Mouse (Mus musculus) midbrain, embryonic 13.5 days (tissue): Measurements from ENCODE around the gene Phldb2. TPM values are rescaled to one million over a fixed set of nuclear protein-coding genes. Genes with fewer than 3 reads are reported as not detected.

Experiments
- ATAC-seq: fragments of 200-750 bp; cut with Nextera tagmentation; 2 replicates; pipeline ENCODE4 v1.8.0; 2017; ENCODE audit warnings: mild to moderate bottlenecking, moderate TSS enrichment, moderate library complexity
- H3K27ac ChIP-seq: fragments of 300-500 bp; sonication (generic); 2 replicates; pipeline ENCODE4 v1.5.1; 2015; ENCODE audit warnings: inconsistent platforms, mild to moderate bottlenecking, moderate library complexity
- H3K27me3 ChIP-seq: fragments of 300-500 bp; sonication (generic); 2 replicates; pipeline ENCODE4 v1.6.1; 2015; ENCODE audit warnings: mild to moderate bottlenecking, inconsistent platforms
- H3K36me3 ChIP-seq: fragments of 300-500 bp; sonication (generic); 2 replicates; pipeline ENCODE4 v1.6.1; 2015; ENCODE audit warnings: mild to moderate bottlenecking, inconsistent platforms
- H3K4me1 ChIP-seq: fragments of 300-500 bp; sonication (generic); replicated peaks from 2 replicates; pipeline ENCODE4 v1.6.1; 2015; ENCODE audit warnings: inconsistent platforms
- H3K4me2 ChIP-seq: fragments of 300-500 bp; sonication (generic); replicated peaks from 2 replicates; pipeline ENCODE4 v1.6.1; 2015; ENCODE audit warnings: moderate library complexity, mild to moderate bottlenecking, inconsistent platforms
- H3K4me3 ChIP-seq: fragments of 300-500 bp; sonication (generic); replicated peaks from 2 replicates; pipeline ENCODE4 v1.5.1; 2015; ENCODE audit warnings: mild to moderate bottlenecking, inconsistent platforms
- H3K9ac ChIP-seq: fragments of 300-500 bp; sonication (generic); replicated peaks from 2 replicates; pipeline ENCODE4 v1.6.1; 2015; ENCODE audit warnings: mild to moderate bottlenecking, inconsistent platforms
- H3K9me3 ChIP-seq: fragments of 300-500 bp; sonication (generic); 2 replicates; pipeline ENCODE4 v1.6.1; 2016; ENCODE audit warnings: mild to moderate bottlenecking, inconsistent platforms
- WGBS: fragments of 180-500 bp; shearing (Covaris S2); methylation state at CpG from one replicate; pipeline ENCODE4 v1.1.7; 2015; 5-methylcytosine and 5-hydroxymethylcytosine counted together
- polyA plus RNA-seq: library from polyadenylated mRNA; unstranded; fragments of >200 nt; fragmentation: Nextera tagmentation; extraction: Ambion mirVana; gene quantifications from 2 replicates; pipeline ENCODE4 v1.2.1, GENCODE M21; 2015

The Phldb2 gene
- polyA plus RNA-seq, 1 experiment from 2014 or later: 12.1 TPM

DNA sequence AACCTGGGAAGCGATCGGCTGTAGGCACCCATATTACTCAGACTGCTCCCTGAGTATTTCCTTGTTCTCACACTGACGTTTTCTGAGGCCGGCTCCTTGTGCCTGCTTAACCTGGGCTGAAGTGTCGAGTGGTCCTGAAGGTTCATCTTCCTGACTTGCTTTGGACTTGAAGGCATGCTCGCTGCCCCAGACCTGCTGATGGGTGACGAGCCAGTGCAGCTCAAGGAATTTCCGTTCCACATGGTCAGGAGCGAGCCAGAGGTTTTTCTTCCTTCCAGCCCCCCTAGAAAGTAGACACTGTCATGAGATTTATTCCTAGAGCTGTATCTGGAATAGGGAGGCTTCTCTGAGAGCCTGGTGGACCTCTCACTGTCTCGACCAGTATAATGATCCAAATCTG lies 128.1 kb downstream of the Phldb2 start:
- no peaks in the 10 kb centered on the region for H3K27me3 ChIP-seq
- H3K9me3 ChIP-seq: no peaks in the 10 kb centered on the region
- 97% methylated on average over 10 of the region's 10 CpGs for WGBS
- H3K9ac ChIP-seq: no peak overlapping the region
- H3K4me1 ChIP-seq: peaks cover under 1% of the 10 kb centered on the region; the same call in 1 of the 2 replicates
- ATAC-seq: no peak
- H3K4me2 ChIP-seq: no peak overlapping the region
- no peak overlapping the region for H3K4me3 ChIP-seq
- peaks cover 14% of the 10 kb centered on the region for H3K36me3 ChIP-seq
- H3K27ac ChIP-seq: no peak overlapping the region

- 85% methylated on average over 4 of the region's 4 CpGs for WGBS
These were observed 129.4 kb downstream of the Phldb2 start for GRCm38 (mm10) chr16:45824025-45824424.

GRCm38 (mm10) chr16:45819911-45820310 lies 133.5 kb downstream of the Phldb2 start:
- Histone ChIP-seq H3K27me3 (no peaks in the 10 kb centered on the region), H3K4me1 (no peaks in the 10 kb centered on the region), H3K36me3 (peaks cover 5% of the 10 kb centered on the region), H3K27ac (no peak overlapping the region), H3K4me2 (no peak overlapping the region), H3K9me3 (no peaks in the 10 kb centered on the region), H3K9ac (no peak overlapping the region), H3K4me3 (no peak overlapping the region)
- no peak for ATAC-seq
- 86% methylated on average over 4 of the region's 4 CpGs for WGBS

More at GRCm38 (mm10) chr16:45824025-45824424, 129.4 kb downstream of the Phldb2 start:
- Histone ChIP-seq H3K4me2 (no peak overlapping the region), H3K27ac (no peak overlapping the region), H3K36me3 (peaks cover 14% of the 10 kb centered on the region), H3K4me1 (no peaks in the 10 kb centered on the region), H3K9me3 (no peaks in the 10 kb centered on the region), H3K4me3 (no peak overlapping the region), H3K9ac (no peak overlapping the region), H3K27me3 (no peaks in the 10 kb centered on the region)
- ATAC-seq: no peak

DNA sequence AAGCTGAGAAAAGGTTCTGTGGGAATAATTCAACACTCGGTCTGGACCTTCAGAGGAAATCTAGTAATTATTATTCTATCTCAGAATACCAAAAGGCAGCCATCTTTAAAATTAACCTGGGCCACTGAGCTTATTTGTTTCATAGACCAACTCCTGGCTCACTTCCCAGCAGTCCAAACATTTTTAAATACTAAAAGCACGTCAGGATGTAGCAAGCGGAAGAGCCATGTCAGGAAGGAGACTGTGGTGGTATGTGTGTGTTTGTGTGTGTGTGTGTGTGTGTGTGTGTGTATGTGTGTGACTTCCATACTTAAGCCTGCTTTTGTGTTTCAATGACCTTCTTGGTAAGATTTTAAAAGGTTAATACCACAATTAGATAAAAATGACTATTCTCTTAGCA lies 135.6 kb downstream of the Phldb2 start:
- WGBS: 90% methylated on average over 3 of the region's 3 CpGs
- no peaks in the 10 kb centered on the region for H3K4me1 ChIP-seq
- no peak overlapping the region for H3K4me3 ChIP-seq
- H3K27me3 ChIP-seq: no peaks in the 10 kb centered on the region
- no peaks in the 10 kb centered on the region for H3K36me3 ChIP-seq
- H3K27ac ChIP-seq: no peak overlapping the region
- ATAC-seq: no peak
- no peak overlapping the region for H3K9ac ChIP-seq
- H3K9me3 ChIP-seq: no peaks in the 10 kb centered on the region
- H3K4me2 ChIP-seq: no peak overlapping the region

GRCm38 (mm10) chr16:45816670-45817069 lies 136.7 kb downstream of the Phldb2 start:
- H3K9me3 ChIP-seq: no peaks in the 10 kb centered on the region
- H3K4me1 ChIP-seq: no peaks in the 10 kb centered on the region
- ATAC-seq: no peak
- no peaks in the 10 kb centered on the region for H3K36me3 ChIP-seq
- no peaks in the 10 kb centered on the region for H3K27me3 ChIP-seq
- no peak overlapping the region for H3K4me3 ChIP-seq
- H3K4me2 ChIP-seq: no peak overlapping the region
- no peak overlapping the region for H3K27ac ChIP-seq
- H3K9ac ChIP-seq: no peak overlapping the region

DNA sequence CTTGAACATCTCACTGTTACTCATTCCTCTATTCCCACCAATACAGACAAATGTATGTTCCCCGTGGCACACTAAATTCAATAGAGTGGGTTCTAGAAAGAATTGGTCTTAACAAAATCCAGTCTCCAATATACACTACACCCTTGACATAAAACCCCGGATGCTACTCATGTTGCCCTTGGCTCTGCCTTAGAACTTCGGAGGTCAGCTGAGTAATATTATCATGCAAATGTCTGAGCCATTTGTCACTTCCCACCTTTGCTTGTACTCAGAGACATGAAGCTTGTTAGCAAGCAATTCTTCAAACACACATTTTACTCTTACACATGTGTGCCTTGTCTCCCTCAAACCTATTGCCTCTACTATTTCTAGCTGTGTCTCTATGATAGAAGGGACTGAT lies 138.8 kb downstream of the Phldb2 start:
- WGBS: 87% methylated on average over 3 of the region's 3 CpGs
- H3K27me3 ChIP-seq: no peaks in the 10 kb centered on the region
- H3K9me3 ChIP-seq: no peaks in the 10 kb centered on the region
- no peak overlapping the region for H3K4me3 ChIP-seq
- no peak overlapping the region for H3K9ac ChIP-seq
- no peak overlapping the region for H3K27ac ChIP-seq
- H3K4me2 ChIP-seq: no peak overlapping the region
- H3K4me1 ChIP-seq: no peaks in the 10 kb centered on the region
- ATAC-seq: no peak
- no peaks in the 10 kb centered on the region for H3K36me3 ChIP-seq

DNA sequence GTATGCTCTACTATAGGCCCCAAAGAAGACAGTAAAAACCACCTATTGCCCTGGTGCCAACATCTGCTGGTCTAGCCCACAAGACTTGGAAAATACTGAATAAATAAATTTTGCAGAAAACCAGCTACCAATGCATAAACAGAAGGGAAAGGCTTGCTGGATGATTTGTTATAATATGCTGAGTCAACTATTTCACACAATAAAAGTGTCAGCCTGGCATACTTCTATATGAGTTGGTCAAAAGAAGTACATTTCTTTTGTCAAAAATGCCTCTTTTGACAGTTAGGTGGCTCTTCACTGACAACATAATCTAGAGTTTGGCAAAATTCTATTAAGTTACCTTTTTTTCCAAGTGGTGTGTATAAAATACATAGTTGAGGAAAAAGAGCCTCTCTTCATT lies 141.6 kb downstream of the Phldb2 start:
- Histone ChIP-seq H3K36me3 (peaks cover 14% of the 10 kb centered on the region), H3K27me3 (no peaks in the 10 kb centered on the region), H3K9me3 (no peaks in the 10 kb centered on the region), H3K4me2 (no peak overlapping the region), H3K4me3 (no peak overlapping the region), H3K4me1 (no peaks in the 10 kb centered on the region), H3K27ac (no peak overlapping the region), H3K9ac (no peak overlapping the region)
- no peak for ATAC-seq

DNA sequence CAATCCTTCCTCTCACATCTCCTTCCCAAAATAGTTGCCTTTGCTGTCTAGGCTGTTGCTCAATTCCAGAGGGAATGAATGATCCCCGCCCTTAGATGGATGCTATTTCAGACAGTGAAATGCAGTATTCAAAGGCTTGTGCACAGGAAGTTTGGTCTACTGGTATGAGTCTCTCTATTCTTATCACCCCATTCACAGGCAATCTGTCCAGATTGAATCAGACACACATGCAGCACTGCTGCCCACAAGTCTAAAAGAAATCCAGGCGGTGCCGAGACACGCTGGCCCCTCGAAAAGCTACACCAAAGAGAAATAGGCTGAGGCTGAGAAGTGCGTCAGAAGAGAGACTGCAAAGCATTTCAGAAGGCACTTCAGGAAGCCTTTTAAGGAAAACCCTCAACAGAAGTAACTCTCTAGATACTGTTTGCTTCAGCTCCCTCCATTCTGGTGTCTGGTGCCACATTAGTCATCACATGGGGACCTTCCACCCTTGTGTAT lies 142.5 kb downstream of the Phldb2 start:
- H3K4me2 ChIP-seq: no peak overlapping the region
- no peak overlapping the region for H3K27ac ChIP-seq
- no peak overlapping the region for H3K4me3 ChIP-seq
- no peaks in the 10 kb centered on the region for H3K4me1 ChIP-seq
- no peaks in the 10 kb centered on the region for H3K9me3 ChIP-seq
- H3K36me3 ChIP-seq: peaks cover 18% of the 10 kb centered on the region
- no peak for ATAC-seq
- no peak overlapping the region for H3K9ac ChIP-seq
- WGBS: 90% methylated on average over 6 of the region's 6 CpGs
- H3K27me3 ChIP-seq: no peaks in the 10 kb centered on the region

DNA sequence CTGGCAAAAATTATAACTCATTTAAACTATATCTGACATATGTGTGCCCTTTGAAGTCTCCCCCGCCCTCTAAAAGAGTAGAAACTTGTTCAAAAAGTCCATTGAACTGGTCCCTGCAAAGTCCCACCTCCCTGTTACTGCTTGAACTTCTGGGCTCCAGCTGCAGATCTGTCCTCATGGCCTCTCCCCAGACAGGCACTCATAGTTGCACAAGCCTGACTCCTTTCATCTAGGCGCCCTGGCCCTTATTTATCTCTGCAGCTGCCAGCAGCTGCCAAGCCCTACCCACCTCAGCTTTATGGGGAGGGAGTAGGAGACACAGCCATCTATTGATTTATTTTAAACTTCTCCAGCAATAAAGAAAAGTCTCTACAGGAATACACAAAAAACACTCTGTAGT lies 143.2 kb downstream of the Phldb2 start:
- Histone ChIP-seq H3K4me2 (no peak overlapping the region), H3K27ac (no peak overlapping the region), H3K9ac (no peak overlapping the region), H3K4me1 (no peaks in the 10 kb centered on the region), H3K9me3 (no peaks in the 10 kb centered on the region), H3K27me3 (no peaks in the 10 kb centered on the region), H3K36me3 (peaks cover 19% of the 10 kb centered on the region), H3K4me3 (no peak overlapping the region)
- WGBS: 66% methylated on average over 2 of the region's 2 CpGs
- no peak for ATAC-seq

- Histone ChIP-seq H3K27ac (no peak overlapping the region), H3K9ac (no peak overlapping the region), H3K4me3 (no peak overlapping the region), H3K4me2 (no peak overlapping the region), H3K4me1 (no peaks in the 10 kb centered on the region), H3K27me3 (no peaks in the 10 kb centered on the region), H3K9me3 (no peaks in the 10 kb centered on the region), H3K36me3 (peaks cover 27% of the 10 kb centered on the region)
- ATAC-seq: no peak
- WGBS: 83% methylated on average over 3 of the region's 3 CpGs
These were observed 148.7 kb downstream of the Phldb2 start for GRCm38 (mm10) chr16:45804708-45805107.

DNA sequence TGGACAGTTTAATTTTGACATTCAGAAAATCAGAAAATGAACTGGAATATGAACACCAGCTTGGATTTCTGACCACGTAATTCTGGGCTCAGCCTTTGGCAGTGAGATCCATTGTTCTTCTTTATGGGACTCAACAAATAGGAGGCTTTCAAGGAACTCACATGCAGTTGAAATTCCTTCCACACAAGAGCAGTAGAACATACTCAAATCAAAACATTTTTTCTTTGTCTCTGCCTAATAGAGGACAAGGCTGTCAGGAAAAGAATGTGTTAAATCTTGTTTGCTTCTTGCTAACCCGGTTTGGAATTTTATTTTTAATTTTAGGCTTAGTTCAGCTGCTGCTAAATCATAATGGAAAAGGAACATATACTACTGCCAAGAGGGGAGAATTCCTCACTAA lies 153.0 kb downstream of the Phldb2 start:
- Histone ChIP-seq H3K27ac (no peak overlapping the region), H3K27me3 (no peaks in the 10 kb centered on the region), H3K4me3 (no peak overlapping the region), H3K36me3 (peaks cover 9% of the 10 kb centered on the region; the same call in 1 of the 2 replicates), H3K4me1 (no peaks in the 10 kb centered on the region), H3K4me2 (no peak overlapping the region), H3K9ac (no peak overlapping the region), H3K9me3 (no peaks in the 10 kb centered on the region)
- WGBS: 76% methylated on average over 2 of the region's 2 CpGs
- ATAC-seq: no peak

- no peak overlapping the region for H3K4me2 ChIP-seq
- peaks cover 9% of the 10 kb centered on the region; the same call in 1 of the 2 replicates for H3K36me3 ChIP-seq
- no peak overlapping the region for H3K9ac ChIP-seq
- WGBS: 49% methylated on average over 4 of the region's 4 CpGs
- no peaks in the 10 kb centered on the region for H3K4me1 ChIP-seq
- H3K9me3 ChIP-seq: no peaks in the 10 kb centered on the region
- H3K27me3 ChIP-seq: no peaks in the 10 kb centered on the region
- ATAC-seq: peak; percentile 58; the same call in 1 of the 2 replicates
- H3K4me3 ChIP-seq: no peak overlapping the region
- no peak overlapping the region for H3K27ac ChIP-seq
These were observed 154.2 kb downstream of the Phldb2 start for GRCm38 (mm10) chr16:45799150-45799549.

DNA sequence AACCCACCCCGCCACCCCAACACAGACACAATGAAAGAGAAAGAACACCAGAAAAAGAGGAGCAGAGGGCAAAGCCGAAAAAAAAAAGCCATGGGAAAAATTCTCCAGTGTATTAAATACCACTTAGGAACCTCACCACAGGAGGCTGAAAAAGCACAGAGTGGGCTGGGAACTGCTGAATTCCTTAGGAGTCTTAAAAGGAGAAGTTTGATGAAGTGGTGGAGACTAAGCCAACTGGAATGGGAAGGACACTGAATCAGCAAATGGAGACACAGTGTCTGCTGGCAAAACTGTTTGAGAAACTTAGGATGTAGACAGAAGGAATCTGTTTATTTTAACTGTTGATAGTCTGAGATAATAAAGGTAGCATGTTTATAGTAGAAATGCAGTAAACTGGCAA lies 154.8 kb downstream of the Phldb2 start:
- WGBS: 91% methylated on average over 2 of the region's 2 CpGs

More for the DNA sequence above, 154.8 kb downstream of the Phldb2 start:
- H3K27ac ChIP-seq: no peak overlapping the region
- no peak overlapping the region for H3K4me3 ChIP-seq
- peaks cover 11% of the 10 kb centered on the region; the same call in 1 of the 2 replicates for H3K36me3 ChIP-seq
- no peaks in the 10 kb centered on the region for H3K27me3 ChIP-seq
- no peak for ATAC-seq
- no peak overlapping the region for H3K4me2 ChIP-seq
- no peaks in the 10 kb centered on the region for H3K4me1 ChIP-seq
- H3K9ac ChIP-seq: no peak overlapping the region
- H3K9me3 ChIP-seq: no peaks in the 10 kb centered on the region
